Mouse (Mus musculus) forebrain, embryonic 12.5 days (tissue): ENCODE measurements around the gene Nos3. TPM values are rescaled to one million over a fixed set of nuclear protein-coding genes. Genes with fewer than 3 reads are reported as not detected.

Experiments used
- ATAC-seq: fragments of 200-750 bp; cut with Nextera tagmentation; 2 replicates; pipeline ENCODE4 v1.8.0; 2017; ENCODE audit warnings: moderate TSS enrichment; ENCODE audit not compliant: low FRiP score
- H3K27ac ChIP-seq: fragments of 300-500 bp; sonication (generic); 2 replicates; pipeline ENCODE4 v1.5.1; 2016; ENCODE audit warnings: mild to moderate bottlenecking
- H3K27me3 ChIP-seq: fragments of 300-500 bp; sonication (generic); 2 replicates; pipeline ENCODE4 v1.6.1; 2016; ENCODE audit warnings: mild to moderate bottlenecking
- H3K36me3 ChIP-seq: fragments of 300-500 bp; sonication (generic); replicated peaks from 2 replicates; pipeline ENCODE4 v1.6.1; 2016; ENCODE audit warnings: mild to moderate bottlenecking
- H3K4me1 ChIP-seq: fragments of 300-500 bp; sonication (generic); 2 replicates; pipeline ENCODE4 v1.6.1; 2016
- H3K4me2 ChIP-seq: fragments of 300-500 bp; sonication (generic); 2 replicates; pipeline ENCODE4 v1.6.1; 2016; ENCODE audit warnings: mild to moderate bottlenecking, moderate library complexity
- H3K4me3 ChIP-seq: fragments of 300-500 bp; sonication (generic); replicated peaks from 2 replicates; pipeline ENCODE4 v1.5.1; 2016; ENCODE audit warnings: mild to moderate bottlenecking
- H3K9ac ChIP-seq: fragments of 300-500 bp; sonication (generic); 2 replicates; pipeline ENCODE4 v1.6.1; 2016; ENCODE audit warnings: mild to moderate bottlenecking
- H3K9me3 ChIP-seq: fragments of 300-500 bp; sonication (generic); 2 replicates; pipeline ENCODE4 v1.6.1; 2016
- WGBS: fragments of 180-500 bp; shearing (Covaris S2); methylation state at CpG from one replicate; pipeline ENCODE4 v1.1.7; 2016; 5-methylcytosine and 5-hydroxymethylcytosine counted together
- polyA plus RNA-seq: library from polyadenylated mRNA; unstranded; fragments of >200 nt; fragmentation: Nextera tagmentation; extraction: Ambion mirVana; gene quantifications from 2 replicates; pipeline ENCODE4 v1.2.1, GENCODE M21; 2016

Nos3 gene
- 7.1 and 7.2 TPM in 2 replicates for polyA plus RNA-seq

DNA sequence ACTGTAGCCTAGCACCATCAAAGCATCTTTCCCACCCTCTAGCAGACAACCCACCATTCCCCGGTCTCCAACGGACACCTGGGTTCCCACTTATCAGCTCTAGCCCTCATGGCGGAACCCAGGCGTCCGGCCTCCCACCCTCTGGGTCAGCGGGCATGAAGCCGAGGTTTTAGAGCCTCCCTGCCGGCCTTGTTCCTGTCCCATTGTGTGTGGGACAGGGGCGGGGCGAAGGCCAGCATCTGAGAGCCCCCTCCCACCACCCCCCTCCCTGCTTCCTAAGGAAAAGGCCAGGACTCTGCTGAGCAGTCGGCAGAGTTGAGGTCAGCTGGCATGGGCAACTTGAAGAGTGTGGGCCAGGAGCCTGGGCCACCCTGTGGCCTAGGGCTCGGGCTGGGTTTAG, at the start of gene Nos3:
Gene Nos3, plus strand, starts transcription at position 303 of the 400 bp plus-strand sequence.
- no peaks in the 10 kb centered on the region for H3K36me3 ChIP-seq
- no peak within 1 kb of the TSS for H3K27ac ChIP-seq
- 0 out of 2 replicates have a peak, but pooled peaks cover 2% of the 10 kb centered on the region for H3K27me3 ChIP-seq
- ATAC-seq: no peak
- H3K4me1 ChIP-seq: peaks cover 8% of the 10 kb centered on the region
- no peak within 1 kb of the TSS for H3K4me3 ChIP-seq
- H3K9me3 ChIP-seq: no peaks in the 10 kb centered on the region
- no peak within 1 kb of the TSS for H3K4me2 ChIP-seq
- 34% methylated on average over 12 of the region's 12 CpGs for WGBS
- no peak within 1 kb of the TSS for H3K9ac ChIP-seq

DNA sequence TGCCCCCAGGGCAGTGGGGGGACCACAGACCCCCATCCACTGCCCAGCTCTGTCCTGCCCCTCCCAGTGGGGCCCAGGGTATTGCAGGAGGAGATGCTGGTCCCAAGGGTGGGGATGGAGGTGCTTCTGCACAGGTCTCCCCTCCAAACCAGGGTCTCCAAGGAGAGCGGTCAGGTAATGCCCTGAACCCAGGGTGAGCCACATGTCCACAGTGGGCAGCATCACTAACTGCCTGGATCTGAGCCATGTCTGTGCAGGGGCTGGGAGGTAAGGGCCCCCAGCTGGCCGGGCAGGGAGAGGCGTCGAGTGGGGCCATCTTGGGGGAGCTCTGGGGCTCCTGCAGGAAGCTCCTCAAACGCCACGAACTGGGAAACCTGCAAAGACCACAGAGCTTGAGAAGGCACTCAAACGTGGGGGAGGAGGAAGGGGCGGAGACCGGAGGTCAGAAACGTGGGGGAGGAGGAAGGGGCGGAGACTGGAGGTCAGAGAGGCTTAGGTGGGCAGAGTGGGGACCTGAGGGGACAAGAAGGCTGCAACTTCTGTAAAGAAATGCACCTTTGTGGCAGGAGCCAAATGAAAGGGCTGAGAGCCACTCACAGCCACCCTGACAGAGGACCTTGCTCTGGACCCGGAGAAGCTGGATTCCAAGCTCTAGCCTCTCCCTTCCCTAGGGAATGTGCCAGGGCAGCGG, 44.7 kb upstream of the Nos3 start:
- H3K9ac ChIP-seq: peak overlapping the region; percentile 33; the same call in 1 of the 2 replicates
- H3K27ac ChIP-seq: peak overlapping the region; percentile 53; the same call in 1 of the 2 replicates

DNA sequence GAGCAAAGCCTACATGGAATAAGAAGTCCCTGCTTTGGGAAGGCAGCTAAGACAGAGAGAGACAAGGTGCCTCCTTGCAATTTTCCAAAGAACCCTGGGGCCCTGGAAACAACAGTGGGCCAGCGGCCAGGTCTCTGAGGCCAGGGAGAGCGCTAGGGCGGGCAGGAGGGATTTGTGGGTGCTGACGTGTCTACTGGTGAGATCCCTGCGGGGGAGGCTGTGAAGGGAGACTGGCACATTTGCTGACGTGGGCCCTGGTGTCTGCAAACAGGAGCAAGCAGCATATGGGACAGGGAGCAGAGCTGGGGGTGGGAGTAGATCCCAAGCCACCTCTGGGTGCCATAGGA, 44.2 kb upstream of the Nos3 start:
- Histone ChIP-seq H3K27me3 (peaks cover 25% of the 10 kb centered on the region; the same call in 1 of the 2 replicates), H3K36me3 (peaks cover 13% of the 10 kb centered on the region), H3K27ac (peak overlapping the region; percentile 53; the same call in 1 of the 2 replicates), H3K4me1 (peaks cover 36% of the 10 kb centered on the region), H3K4me2 (peak overlapping the region; percentile 28), H3K9ac (peak overlapping the region; percentile 33; the same call in 1 of the 2 replicates), H3K4me3 (no peak overlapping the region), H3K9me3 (no peaks in the 10 kb centered on the region)
- 34% methylated on average over 6 of the region's 6 CpGs for WGBS
- no peak for ATAC-seq

More for the DNA sequence above, 44.7 kb upstream of the Nos3 start:
- H3K4me3 ChIP-seq: no peak overlapping the region
- H3K4me1 ChIP-seq: peaks cover 36% of the 10 kb centered on the region
- WGBS: 14% methylated on average over 13 of the region's 13 CpGs
- no peaks in the 10 kb centered on the region for H3K9me3 ChIP-seq
- H3K36me3 ChIP-seq: peaks cover 8% of the 10 kb centered on the region
- H3K4me2 ChIP-seq: peak overlapping the region; percentile 28
- peaks cover 24% of the 10 kb centered on the region; the same call in 1 of the 2 replicates for H3K27me3 ChIP-seq
- ATAC-seq: no peak

- H3K9ac ChIP-seq: 0 out of 2 replicates have a peak overlapping the region, but pooled peaks have one; percentile 36
Observed at GRCm38 (mm10) chr5:24320894-24321293, 43.7 kb upstream of the Nos3 start.

DNA sequence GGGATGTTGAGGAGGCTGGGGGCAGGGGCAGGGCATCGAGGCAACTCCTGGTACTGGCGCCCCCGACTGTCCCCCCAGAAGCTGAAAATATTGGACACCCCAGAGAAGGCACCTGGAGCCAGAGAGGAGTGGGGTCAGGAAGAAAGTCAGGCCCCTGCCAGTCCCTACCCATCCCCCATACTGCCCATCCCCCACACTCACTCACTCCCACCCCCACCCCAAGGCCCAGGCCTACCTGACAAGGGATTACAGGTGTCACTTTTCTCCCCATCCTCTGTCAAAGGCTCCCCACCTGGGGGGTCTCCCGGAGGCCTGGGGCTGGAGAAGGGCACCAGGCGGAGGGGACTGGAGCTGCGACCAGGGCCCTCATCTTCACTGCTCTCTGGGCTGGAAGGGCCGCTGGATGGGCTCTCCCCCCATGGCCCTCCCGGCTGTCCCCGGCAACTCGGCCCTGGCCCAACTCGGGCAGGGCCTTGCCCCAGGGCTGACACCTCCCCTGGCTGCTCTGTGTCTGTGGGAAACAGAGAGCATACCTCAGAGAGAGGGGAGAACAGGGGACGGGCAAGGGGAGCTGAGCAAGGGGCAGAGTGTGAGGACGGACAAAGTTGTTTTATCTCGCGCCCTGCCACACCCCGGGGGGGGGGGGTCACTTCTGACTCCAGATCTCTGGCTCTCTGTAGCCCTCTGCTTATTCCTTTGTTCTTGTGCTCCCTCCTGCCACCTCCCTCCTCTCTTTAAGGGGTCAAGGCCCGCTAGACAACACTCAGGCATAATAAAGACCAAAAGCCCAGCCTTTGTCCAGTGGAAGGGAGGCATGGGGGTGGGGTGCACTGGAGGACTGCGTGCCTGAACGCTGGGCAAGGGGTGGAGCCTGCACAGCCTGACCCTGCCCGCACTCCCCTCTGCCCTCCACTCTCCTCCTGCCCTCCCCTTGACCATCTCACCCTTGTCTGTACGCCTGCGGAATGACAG, 42.6 kb upstream of the Nos3 start:
- peak overlapping the region; percentile 44; the same call in 1 of the 2 replicates for H3K9ac ChIP-seq
- H3K9me3 ChIP-seq: no peaks in the 10 kb centered on the region
- 4% methylated on average over 22 of the region's 22 CpGs for WGBS
- peak; percentile 66 for ATAC-seq
- peaks cover 25% of the 10 kb centered on the region for H3K36me3 ChIP-seq
- peak overlapping the region; percentile 37; the same call in 1 of the 2 replicates for H3K27ac ChIP-seq
- peak overlapping the region; percentile 36 for H3K4me2 ChIP-seq
- peaks cover 36% of the 10 kb centered on the region for H3K4me1 ChIP-seq
- H3K27me3 ChIP-seq: peaks cover 35% of the 10 kb centered on the region; the same call in 1 of the 2 replicates
- H3K4me3 ChIP-seq: no peak overlapping the region

More at GRCm38 (mm10) chr5:24320894-24321293, 43.7 kb upstream of the Nos3 start:
- Histone ChIP-seq H3K4me2 (peak overlapping the region; percentile 36), H3K4me3 (no peak overlapping the region), H3K9me3 (no peaks in the 10 kb centered on the region), H3K27ac (no peak overlapping the region), H3K4me1 (peaks cover 36% of the 10 kb centered on the region), H3K27me3 (peaks cover 28% of the 10 kb centered on the region; the same call in 1 of the 2 replicates), H3K36me3 (peaks cover 18% of the 10 kb centered on the region)
- no peak for ATAC-seq
- 41% methylated on average over 5 of the region's 5 CpGs for WGBS

- no peak overlapping the region for H3K4me2 ChIP-seq
- ATAC-seq: no peak
- H3K9ac ChIP-seq: no peak overlapping the region
- H3K27ac ChIP-seq: no peak overlapping the region
- H3K4me1 ChIP-seq: peaks cover 51% of the 10 kb centered on the region
- H3K4me3 ChIP-seq: no peak overlapping the region
- peaks cover 43% of the 10 kb centered on the region for H3K27me3 ChIP-seq
- 57% methylated on average over 14 of the region's 14 CpGs for WGBS
- H3K36me3 ChIP-seq: peaks cover 25% of the 10 kb centered on the region
- H3K9me3 ChIP-seq: no peaks in the 10 kb centered on the region
Observed at GRCm38 (mm10) chr5:24325251-24325650, 39.4 kb upstream of the Nos3 start.

DNA sequence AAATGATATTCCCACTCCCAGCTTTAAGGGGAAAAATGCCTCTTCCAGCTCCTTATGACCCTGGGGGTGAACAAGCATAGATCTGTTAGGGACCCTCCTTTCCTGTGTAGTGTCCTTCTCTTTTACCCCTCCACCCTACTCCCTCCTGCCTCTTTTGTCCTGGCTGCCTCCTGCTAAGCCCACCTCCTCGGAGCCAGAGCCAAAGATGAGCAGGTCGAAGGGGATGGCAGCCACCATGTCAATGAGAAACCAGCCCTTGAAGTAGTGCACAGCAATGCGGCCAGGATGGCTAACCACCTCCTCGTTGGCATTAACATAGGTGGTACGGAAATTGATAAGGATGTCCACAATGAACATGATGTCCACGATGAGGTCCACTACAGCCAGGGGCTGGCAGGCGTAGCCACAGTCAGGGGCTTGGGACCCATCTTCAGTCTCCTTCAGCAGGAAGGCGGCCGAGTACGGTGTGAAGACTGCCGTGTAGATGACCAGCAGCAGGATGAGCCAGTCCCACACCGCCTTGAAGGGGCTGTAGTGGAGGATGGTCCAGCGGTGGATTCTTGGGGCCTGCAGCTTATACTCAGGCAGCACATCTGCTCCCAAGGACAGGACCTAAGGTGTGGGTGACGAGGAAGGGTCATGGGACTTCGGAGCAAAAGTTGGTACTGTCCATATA, 38.3 kb upstream of the Nos3 start:
- Histone ChIP-seq H3K4me3 (no peak overlapping the region), H3K27ac (no peak overlapping the region), H3K4me2 (no peak overlapping the region), H3K27me3 (peaks cover 39% of the 10 kb centered on the region), H3K4me1 (peaks cover 42% of the 10 kb centered on the region), H3K36me3 (peaks cover 25% of the 10 kb centered on the region), H3K9me3 (no peaks in the 10 kb centered on the region), H3K9ac (no peak overlapping the region)
- 94% methylated on average over 15 of the region's 15 CpGs for WGBS
- ATAC-seq: no peak

GRCm38 (mm10) chr5:24326842-24327417, 37.7 kb upstream of the Nos3 start:
- H3K36me3 ChIP-seq: peaks cover 31% of the 10 kb centered on the region
- H3K4me3 ChIP-seq: no peak overlapping the region
- WGBS: 86% methylated on average over 4 of the region's 4 CpGs
- H3K4me1 ChIP-seq: peaks cover 36% of the 10 kb centered on the region
- no peak overlapping the region for H3K27ac ChIP-seq
- no peak for ATAC-seq
- H3K9ac ChIP-seq: no peak overlapping the region
- no peak overlapping the region for H3K4me2 ChIP-seq
- H3K9me3 ChIP-seq: no peaks in the 10 kb centered on the region
- peaks cover 39% of the 10 kb centered on the region for H3K27me3 ChIP-seq

GRCm38 (mm10) chr5:24328813-24329211, 35.8 kb upstream of the Nos3 start:
- Histone ChIP-seq H3K4me3 (peak overlapping the region; percentile 30), H3K36me3 (peaks cover 30% of the 10 kb centered on the region), H3K27ac (peak overlapping the region; percentile 63; the same call in 1 of the 2 replicates), H3K4me1 (peaks cover 24% of the 10 kb centered on the region), H3K9me3 (no peaks in the 10 kb centered on the region), H3K4me2 (peak overlapping the region; percentile 65), H3K27me3 (peaks cover 27% of the 10 kb centered on the region), H3K9ac (peak overlapping the region; percentile 60)
- no peak; the same call in 1 of the 2 replicates for ATAC-seq
- 64% methylated on average over 6 of the region's 6 CpGs for WGBS

- Histone ChIP-seq H3K4me2 (peak overlapping the region; percentile 65), H3K27me3 (peaks cover 21% of the 10 kb centered on the region), H3K4me1 (peaks cover 24% of the 10 kb centered on the region), H3K9ac (peak overlapping the region; percentile 60), H3K4me3 (peak overlapping the region; percentile 30), H3K27ac (peak overlapping the region; percentile 63), H3K36me3 (peaks cover 24% of the 10 kb centered on the region), H3K9me3 (no peaks in the 10 kb centered on the region)
- peak; percentile 82 for ATAC-seq
- WGBS: 5% methylated on average over 27 of the region's 27 CpGs
Observed at GRCm38 (mm10) chr5:24329212-24329964, 35.2 kb upstream of the Nos3 start.

GRCm38 (mm10) chr5:24329965-24330298, 34.7 kb upstream of the Nos3 start:
- H3K4me3 ChIP-seq: peak overlapping the region; percentile 30
- H3K4me2 ChIP-seq: peak overlapping the region; percentile 65
- H3K4me1 ChIP-seq: peaks cover 24% of the 10 kb centered on the region
- H3K27ac ChIP-seq: peak overlapping the region; percentile 63
- H3K9me3 ChIP-seq: no peaks in the 10 kb centered on the region
- peaks cover 22% of the 10 kb centered on the region for H3K36me3 ChIP-seq
- H3K27me3 ChIP-seq: peaks cover 19% of the 10 kb centered on the region
- H3K9ac ChIP-seq: peak overlapping the region; percentile 60
- ATAC-seq: peak; percentile 22
- 48% methylated on average over 5 of the region's 5 CpGs for WGBS
